Mouse (Mus musculus) embryonic fibroblast, embryonic 13.5 days (primary cell): ENCODE results near the gene Fut8. TPM values are rescaled to one million over a fixed set of nuclear protein-coding genes. Genes with fewer than 3 reads are reported as not detected.
"Not testable (repeated sequence)": the region's sequence is repeated elsewhere in the genome, so short reads cannot be mapped to it uniquely, and the experiment has no call there.

Experiments
- H3K27ac ChIP-seq: 2 replicates; pipeline ENCODE4 v1.5.1; 2012; ENCODE audit warnings: low read length, control low read depth, inconsistent platforms; ENCODE audit not compliant: insufficient read depth
- H3K4me1 ChIP-seq: 2 replicates; pipeline ENCODE4 v1.6.1; 2011; ENCODE audit warnings: low read length; ENCODE audit not compliant: control insufficient read depth, insufficient read depth
- H3K4me3 ChIP-seq: 2 replicates; pipeline ENCODE4 v1.5.1; 2011; ENCODE audit warnings: mild to moderate bottlenecking, control low read depth, low read length; ENCODE audit not compliant: insufficient read depth
- CTCF ChIP-seq: IDR thresholded peaks from 2 replicates; pipeline ENCODE4 v1.5.1; 2011; ENCODE audit warnings: mild to moderate bottlenecking, control low read depth, low read length, moderate library complexity, borderline replicate concordance; ENCODE audit not compliant: insufficient read depth
- POLR2A ChIP-seq: IDR thresholded peaks from 2 replicates; pipeline ENCODE4 v1.6.1; 2011; ENCODE audit warnings: low read depth, mild to moderate bottlenecking, control low read depth, low read length, moderate library complexity
- polyA plus RNA-seq: library from polyadenylated mRNA; stranded (reverse); fragments of >200 nt; gene quantifications from 2 replicates; pipeline ENCODE4 v1.2.4, GENCODE M21; 2011; ENCODE audit warnings: low read depth; ENCODE audit not compliant: missing spikeins, insufficient read length

Fut8 gene
- polyA plus RNA-seq, 1 experiment, result 38.2 TPM

DNA sequence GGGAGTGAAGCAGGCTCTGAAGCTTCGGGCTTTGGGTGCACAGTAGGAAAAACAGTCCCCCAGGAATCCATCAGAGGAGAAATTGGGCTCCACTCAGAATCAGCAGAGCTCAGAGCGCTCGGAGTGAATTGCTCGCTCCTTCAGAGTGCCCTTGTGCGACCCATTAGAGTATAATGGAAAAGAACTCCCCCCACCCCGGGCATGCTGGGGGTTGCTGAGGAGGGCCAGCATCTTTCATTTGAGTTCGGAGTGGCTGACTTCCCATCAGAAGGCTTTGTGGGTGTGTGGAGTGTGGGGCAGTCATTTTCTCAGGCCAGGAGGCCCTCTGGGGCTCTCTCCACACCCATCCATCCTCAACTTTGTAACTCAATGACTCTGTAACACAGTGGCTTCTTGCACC, 272.8 kb downstream of the Fut8 start:
- H3K4me3 ChIP-seq, result no peak overlapping the region
- TF ChIP-seq POLR2A, result no peak
- no peak for TF ChIP-seq CTCF
- H3K27ac ChIP-seq, result no peak overlapping the region
- H3K4me1 ChIP-seq, result no peaks in the 10 kb centered on the region

DNA sequence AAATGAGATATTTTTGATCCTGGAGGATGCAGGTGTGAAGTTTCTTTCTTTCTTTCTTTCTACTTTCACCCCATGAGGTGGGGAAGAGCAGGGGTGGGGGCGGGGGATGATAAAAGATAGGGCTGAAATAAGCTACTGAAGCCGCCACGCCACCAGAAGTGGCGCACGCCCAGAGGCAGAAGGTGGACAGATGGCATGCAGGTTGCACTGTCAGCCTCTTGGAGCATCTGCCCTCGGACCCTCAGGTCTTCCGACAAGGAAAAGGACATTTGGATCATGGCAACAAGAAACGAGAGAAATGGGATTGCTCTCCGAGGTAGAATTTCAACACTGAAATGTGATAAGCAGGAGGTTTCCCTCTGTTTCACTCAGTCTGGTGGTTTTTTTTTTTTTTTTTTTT, 273.3 kb downstream of the Fut8 start:
- no peak overlapping the region for H3K4me3 ChIP-seq
- TF ChIP-seq CTCF (no peak), POLR2A (no peak)
- H3K27ac ChIP-seq, result no peak overlapping the region
- H3K4me1 ChIP-seq, result no peaks in the 10 kb centered on the region

GRCm38 (mm10) chr12:77511631-77512030, 273.7 kb downstream of the Fut8 start:
- H3K4me1 ChIP-seq, result no peaks in the 10 kb centered on the region
- H3K27ac ChIP-seq, result no peak overlapping the region
- H3K4me3 ChIP-seq, result no peak overlapping the region
- TF ChIP-seq POLR2A (no peak), CTCF (no peak)

GRCm38 (mm10) chr12:77516805-77517204, 278.9 kb downstream of the Fut8 start:
- TF ChIP-seq CTCF, result no peak
- no peak for TF ChIP-seq POLR2A
- Histone ChIP-seq H3K4me3 (no peak overlapping the region), H3K27ac (no peak overlapping the region), H3K4me1 (no peaks in the 10 kb centered on the region)

GRCm38 (mm10) chr12:77517691-77518090, 279.8 kb downstream of the Fut8 start:
- no peak for TF ChIP-seq CTCF
- TF ChIP-seq POLR2A, result no peak
- Histone ChIP-seq H3K27ac (no peak overlapping the region), H3K4me3 (no peak overlapping the region), H3K4me1 (no peaks in the 10 kb centered on the region)

DNA sequence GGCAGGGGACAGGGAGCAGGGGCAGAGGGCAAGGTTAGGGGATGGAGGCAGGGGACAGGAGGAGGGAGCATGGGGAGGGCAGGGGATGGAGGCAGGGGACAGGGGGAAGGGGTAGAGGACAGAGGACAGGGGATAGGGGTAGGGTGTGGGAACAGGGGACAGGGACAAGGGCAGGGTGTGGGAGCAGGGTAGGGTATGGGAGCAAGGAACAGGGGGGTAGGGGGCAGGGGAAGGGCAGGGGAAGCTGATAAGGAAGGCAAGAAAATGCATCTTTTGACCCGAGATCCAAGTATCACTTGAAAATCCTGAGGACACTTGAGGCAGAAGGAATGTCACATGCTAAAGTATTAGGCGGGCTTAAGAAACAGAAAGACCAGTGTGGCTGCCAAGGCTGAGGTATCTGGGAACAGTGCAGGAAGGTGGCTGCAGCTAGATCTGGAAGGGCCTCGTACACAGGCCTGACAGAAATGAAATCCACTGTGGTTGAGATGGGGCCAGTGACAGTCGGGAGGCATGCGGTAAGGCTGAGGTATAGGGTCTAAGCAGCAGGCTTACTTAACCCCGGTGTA, 281.7 kb downstream of the Fut8 start:
- Histone ChIP-seq H3K4me1 (no peaks in the 10 kb centered on the region), H3K27ac (no peak overlapping the region), H3K4me3 (no peak overlapping the region)
- TF ChIP-seq POLR2A (no peak), CTCF (no peak)

DNA sequence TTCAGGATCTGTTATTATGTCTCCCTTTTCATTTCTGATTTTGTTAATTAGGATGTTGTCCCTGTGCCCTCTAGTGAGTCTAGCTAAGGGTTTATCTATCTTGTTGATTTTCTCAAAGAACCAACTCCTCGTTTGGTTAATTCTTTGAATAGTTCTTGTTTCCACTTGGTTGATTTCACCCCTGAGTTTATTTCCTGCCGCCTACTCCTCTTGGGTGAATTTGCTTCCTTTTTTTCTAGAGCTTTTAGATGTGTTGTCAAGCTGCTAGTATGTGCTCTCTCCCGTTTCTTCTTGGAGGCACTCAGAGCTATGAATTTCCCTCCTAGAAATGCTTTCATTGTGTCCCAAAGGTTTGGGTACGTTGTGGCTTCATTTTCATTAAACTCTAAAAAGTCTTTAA, 286.1 kb downstream of the Fut8 start:
- H3K27ac ChIP-seq, H3K4me3 ChIP-seq: not testable (repeated sequence)

More for the DNA sequence above, 286.1 kb downstream of the Fut8 start:
- not testable (repeated sequence) for H3K4me1 ChIP-seq
